Mouse (Mus musculus) CH12.LX (cell line): Measurements from ENCODE around the gene Phactr3. TPM values are rescaled to one million over a fixed set of nuclear protein-coding genes. Genes with fewer than 3 reads are reported as not detected.

Experiments
- DNase-seq: peaks from one replicate; pipeline ENCODE4 v3.0.0-alpha.2; 2013; ENCODE audit errors: extremely low read depth
- H3K27ac ChIP-seq: 2 replicates; pipeline ENCODE4 v1.5.1; 2012; ENCODE audit warnings: low read depth, mild to moderate bottlenecking, control low read depth, moderate library complexity; ENCODE audit not compliant: insufficient read depth
- H3K27me3 ChIP-seq: replicated peaks from 2 replicates; pipeline ENCODE3; 2012; ENCODE audit warnings: inconsistent platforms
- H3K36me3 ChIP-seq, 2 experiments: replicated peaks in 1 of 2; 2 replicates each; pipeline versions ENCODE3 to v1.6.1; 2012; ENCODE audit warnings: inconsistent platforms in 1 of 2, low read length in 1 of 2, mild to moderate bottlenecking in 1 of 2, mixed read lengths in 1 of 2, moderate library complexity in 1 of 2; ENCODE audit not compliant: control insufficient read depth in 1 of 2, insufficient read depth in 1 of 2
- H3K4me1 ChIP-seq, 2 experiments: 2 replicates each; pipeline ENCODE4 v1.6.1; 2012; ENCODE audit warnings: inconsistent platforms in 1 of 2, moderate library complexity in 1 of 2; ENCODE audit not compliant: insufficient read depth in 2 of 2, control insufficient read depth in 1 of 2
- H3K4me2 ChIP-seq: 2 replicates; pipeline ENCODE4 v1.6.1; 2012; ENCODE audit warnings: low read depth, mild to moderate bottlenecking, control low read depth; ENCODE audit not compliant: poor library complexity, insufficient read depth, severe bottlenecking
- H3K4me3 ChIP-seq, 3 experiments: fragments of 150-350 bp in 1 of 3; sonication (generic) in 1 of 3; replicated peaks in 1 of 3; 2 replicates each; pipeline versions ENCODE3 to v1.5.1; 2011 to 2012; ENCODE audit warnings: low read depth in 2 of 3, low read length in 2 of 3, mild to moderate bottlenecking in 2 of 3, moderate library complexity in 2 of 3, control low read depth in 1 of 3, improper control_type of control experiment in 1 of 3, inconsistent platforms in 1 of 3, mixed read lengths in 1 of 3; ENCODE audit not compliant: poor library complexity in 1 of 3
- H3K79me2 ChIP-seq: replicated peaks from 2 replicates; pipeline ENCODE4 v1.6.1; 2012; ENCODE audit warnings: mild to moderate bottlenecking, moderate library complexity; ENCODE audit not compliant: control insufficient read depth, poor library complexity, insufficient read depth, severe bottlenecking; ENCODE audit errors: extremely low read depth
- H3K9ac ChIP-seq: 2 replicates; pipeline ENCODE4 v1.6.1; 2012; ENCODE audit warnings: low read depth, mild to moderate bottlenecking, control low read depth, moderate library complexity; ENCODE audit not compliant: insufficient read depth
- H3K9me3 ChIP-seq: replicated peaks from 2 replicates; pipeline ENCODE3; 2012; ENCODE audit warnings: low read length, inconsistent platforms, mixed read lengths
- CHD2 ChIP-seq: IDR thresholded peaks from 2 replicates; pipeline ENCODE4 v1.6.1; 2011; ENCODE audit warnings: low read length, improper control_type of control experiment
- CTCF ChIP-seq, 2 experiments: IDR thresholded peaks in 1 of 2; conservative IDR thresholded peaks in 1 of 2; 2 replicates each; pipeline ENCODE4 v1.5.1; 2011 to 2012; ENCODE audit warnings: low read depth in 2 of 2, low read length in 2 of 2, improper control_type of control experiment in 1 of 2, inconsistent platforms in 1 of 2, mild to moderate bottlenecking in 1 of 2, moderate library complexity in 1 of 2
- E2F4 ChIP-seq: IDR thresholded peaks from 2 replicates; pipeline ENCODE4 v1.6.1; 2011; ENCODE audit warnings: low read depth, low read length, improper control_type of control experiment; ENCODE audit not compliant: insufficient replicate concordance
- EP300 ChIP-seq: IDR thresholded peaks from 2 replicates; pipeline ENCODE4 v1.6.1; 2011; ENCODE audit warnings: low read length, improper control_type of control experiment
- ETS1 ChIP-seq: conservative IDR thresholded peaks from 2 replicates; pipeline ENCODE4 v1.6.1; 2012; ENCODE audit warnings: low read depth, mild to moderate bottlenecking, inconsistent platforms, low read length, improper control_type of control experiment, moderate library complexity
- GABPA ChIP-seq: IDR thresholded peaks from 2 replicates; pipeline ENCODE4 v1.6.1; 2012; ENCODE audit warnings: low read depth, low read length, improper control_type of control experiment, inconsistent platforms; ENCODE audit not compliant: insufficient replicate concordance
- IRF4 ChIP-seq: IDR thresholded peaks from 2 replicates; pipeline ENCODE4 v1.6.1; 2014; ENCODE audit warnings: low read depth, mild to moderate bottlenecking, inconsistent platforms, low read length, improper control_type of control experiment
- JUN ChIP-seq: IDR thresholded peaks from 2 replicates; pipeline ENCODE4 v1.6.1; 2011; ENCODE audit warnings: low read depth, mild to moderate bottlenecking, low read length, improper control_type of control experiment, moderate library complexity; ENCODE audit not compliant: insufficient read depth
- JUND ChIP-seq: conservative IDR thresholded peaks from 2 replicates; pipeline ENCODE4 v1.6.1; 2011; ENCODE audit warnings: low read depth, low read length, improper control_type of control experiment
- MYC ChIP-seq: IDR thresholded peaks from 2 replicates; pipeline ENCODE4 v1.6.1; 2011; ENCODE audit warnings: low read depth, mild to moderate bottlenecking, improper control_type of control experiment, low read length
- NELFE ChIP-seq: IDR thresholded peaks from 2 replicates; pipeline ENCODE4 v1.6.1; 2011; ENCODE audit warnings: low read depth, low read length, improper control_type of control experiment
- NRF1 ChIP-seq: IDR thresholded peaks from 2 replicates; pipeline ENCODE4 v1.6.1; 2014; ENCODE audit warnings: low read depth, mild to moderate bottlenecking, inconsistent platforms, low read length, improper control_type of control experiment, moderate library complexity
- SIN3A ChIP-seq: IDR thresholded peaks from 2 replicates; pipeline ENCODE4 v1.6.1; 2012; ENCODE audit warnings: low read length, improper control_type of control experiment, inconsistent platforms
- TCF12 ChIP-seq: IDR thresholded peaks from 2 replicates; pipeline ENCODE4 v1.6.1; 2014; ENCODE audit warnings: low read depth, mild to moderate bottlenecking, inconsistent platforms, low read length, improper control_type of control experiment
- UBTF ChIP-seq: IDR thresholded peaks from 2 replicates; pipeline ENCODE4 v1.6.1; 2012; ENCODE audit warnings: low read depth, mild to moderate bottlenecking, inconsistent platforms, low read length, improper control_type of control experiment, moderate library complexity
- USF1 ChIP-seq: IDR thresholded peaks from 2 replicates; pipeline ENCODE4 v1.6.1; 2014; ENCODE audit warnings: low read depth, mild to moderate bottlenecking, inconsistent platforms, low read length, improper control_type of control experiment
- ZC3H11A ChIP-seq: IDR thresholded peaks from 2 replicates; pipeline ENCODE4 v1.6.1; 2012; ENCODE audit warnings: low read depth, mild to moderate bottlenecking, inconsistent platforms, low read length, improper control_type of control experiment
- ZKSCAN1 ChIP-seq: IDR thresholded peaks from 2 replicates; pipeline ENCODE4 v1.6.1; 2012; ENCODE audit warnings: low read depth, inconsistent platforms, low read length, improper control_type of control experiment, borderline replicate concordance
- dilution Hi-C: fragments of 300-500 bp; cut with MboI; formaldehyde crosslinking; loops from 2 replicates; pipeline ENCODE4 v1.14.3; 2020; ENCODE audit warnings: low sequenced_read_pairs; ENCODE audit not compliant: extremely low pct_unique_long_range_greater_than_20kb, extremely low pct_ligation_motif_present
- in situ Hi-C: fragments of 300-500 bp; cut with MboI; formaldehyde crosslinking; loops from 3 replicates; pipeline ENCODE4 v1.14.3; 2019; ENCODE audit warnings: low sequenced_read_pairs, low pct_ligation_motif_present, low pct_unique_long_range_greater_than_20kb, mixed read lengths
- polyA plus RNA-seq: library from polyadenylated mRNA; unstranded; fragments of >175 nt; gene quantifications from 2 replicates; pipeline ENCODE4 v1.2.1, GENCODE M21; 2012; ENCODE audit warnings: low read depth; ENCODE audit not compliant: insufficient read length
- total RNA-seq, 2 experiments: library from RNA; depleted of rRNA; stranded (reverse); fragments of 300-350 nt in 1 of 2; fragments of >200 nt in 1 of 2; gene quantifications; 2 replicates each; pipeline ENCODE4 v1.2.3; 2012 to 2014

The Phactr3 gene
- total and polyA plus RNA-seq, 3 experiments: 0.21 to 0.75 TPM; not detected in 1

DNA sequence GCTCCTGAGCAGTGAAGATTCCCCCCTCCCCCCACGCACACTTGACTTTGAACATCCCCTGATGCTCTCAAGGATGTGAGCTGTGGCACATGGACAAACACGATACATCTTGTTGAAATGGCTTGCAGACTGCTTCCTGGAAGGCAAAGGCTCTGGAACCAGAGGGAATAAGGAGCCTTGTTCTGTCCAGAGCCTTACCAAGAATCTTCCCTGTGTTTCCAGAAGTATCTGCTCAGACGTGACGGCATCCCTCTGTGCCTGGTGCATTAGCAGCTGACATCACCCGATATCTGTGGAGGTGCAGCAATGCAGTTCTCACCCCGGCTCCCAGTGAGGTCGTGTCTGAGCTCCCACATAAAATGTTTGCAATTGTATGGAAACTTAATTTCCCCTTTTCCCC is 201.0 kb downstream of the Phactr3 start:
- Histone ChIP-seq H3K79me2 (no peaks in the 10 kb centered on the region), H3K9ac (no peak overlapping the region), H3K27ac (no peak overlapping the region), H3K36me3 (no peaks in the 10 kb centered on the region), H3K27me3 (peaks cover 94% of the 10 kb centered on the region), H3K4me1 (no peaks in the 10 kb centered on the region), H3K4me2 (no peak overlapping the region), H3K9me3 (no peaks in the 10 kb centered on the region), H3K4me3 (no peak overlapping the region)
- dilution Hi-C loops: no loop called here
- in situ Hi-C loops: no loop called here
- DNase-seq: no peak
- TF ChIP-seq CHD2 (no peak), UBTF (no peak), MYC (no peak), CTCF (conservative IDR thresholded peaks at IDR 0.05 in 1 of 2, IDR thresholded peaks at IDR 0.05 in 1 of 2; ENCODE audit: low read depth in 2 of 2, low read length in 2 of 2) (no peak)

DNA sequence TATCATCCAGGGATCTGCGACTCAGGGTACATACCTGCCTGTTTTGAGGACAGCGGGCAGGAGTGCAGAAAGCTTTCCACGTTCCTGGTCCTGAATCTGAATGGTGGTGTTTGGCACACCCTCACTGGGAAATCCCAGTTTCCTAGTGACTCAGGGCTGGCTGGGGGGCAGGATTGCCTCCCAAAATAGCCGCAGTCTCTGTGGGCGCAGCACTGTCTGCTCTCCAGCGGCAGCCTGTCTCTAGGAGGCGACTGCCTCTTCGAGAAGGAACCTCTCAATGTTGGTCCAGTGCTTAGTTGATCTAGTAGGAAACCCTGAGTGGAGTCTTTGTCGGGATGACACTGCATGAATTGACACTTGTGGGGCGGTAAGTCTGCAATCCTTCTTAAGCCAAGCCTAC is 202.5 kb downstream of the Phactr3 start:
- dilution Hi-C loops: no loop called here
- TF ChIP-seq ZKSCAN1: no peak
- no peak for TF ChIP-seq ETS1
- TF ChIP-seq GABPA: no peak
- TF ChIP-seq JUN: no peak
- TF ChIP-seq JUND: no peak
- no peak for TF ChIP-seq IRF4
- TF ChIP-seq USF1: no peak
- no peak for TF ChIP-seq ZC3H11A
- no peak for TF ChIP-seq NRF1
- TF ChIP-seq E2F4: no peak
- no peak for TF ChIP-seq SIN3A
- TF ChIP-seq TCF12: no peak
- TF ChIP-seq NELFE: no peak
- TF ChIP-seq EP300: no peak
- no peak for TF ChIP-seq MYC
- H3K9me3 ChIP-seq: no peaks in the 10 kb centered on the region

More for the DNA sequence above, 202.5 kb downstream of the Phactr3 start:
- in situ Hi-C loops: no loop called here
- Histone ChIP-seq H3K79me2 (no peaks in the 10 kb centered on the region), H3K9ac (no peak overlapping the region), H3K4me1 (no peaks in the 10 kb centered on the region), H3K27me3 (peaks cover 92% of the 10 kb centered on the region), H3K36me3 (no peaks in the 10 kb centered on the region), H3K4me3 (no peak overlapping the region), H3K27ac (no peak overlapping the region), H3K4me2 (no peak overlapping the region)
- no peak for DNase-seq
